Mouse (Mus musculus) hindbrain, embryonic 14.5 days (tissue): ENCODE measurements around the gene Btbd18. TPM values are rescaled to one million over a fixed set of nuclear protein-coding genes. Genes with fewer than 3 reads are reported as not detected.
"Not testable (repeated sequence)": the region's sequence is repeated elsewhere in the genome, so short reads cannot be mapped to it uniquely, and the experiment has no call there.

ENCODE experiments used
- ATAC-seq: fragments of 200-750 bp; cut with Nextera tagmentation; 2 replicates; pipeline ENCODE4 v1.8.0; 2017; ENCODE audit warnings: moderate number of reproducible peaks, mild to moderate bottlenecking, moderate TSS enrichment, moderate library complexity; ENCODE audit not compliant: low FRiP score
- DNase-seq: peaks from one replicate; pipeline ENCODE4 v3.0.0-alpha.2; 2015; ENCODE audit warnings: low spot score
- H3K27ac ChIP-seq: fragments of 300-500 bp; sonication (generic); 2 replicates; pipeline ENCODE4 v1.5.1; 2014; ENCODE audit warnings: mild to moderate bottlenecking, moderate library complexity
- H3K27me3 ChIP-seq: fragments of 300-500 bp; sonication (generic); 2 replicates; pipeline ENCODE4 v1.6.1; 2014; ENCODE audit warnings: mild to moderate bottlenecking, low read length, mixed read lengths; ENCODE audit not compliant: control insufficient read depth, insufficient read depth
- H3K36me3 ChIP-seq: fragments of 300-500 bp; sonication (generic); replicated peaks from 2 replicates; pipeline ENCODE4 v1.6.1; 2014; ENCODE audit not compliant: control insufficient read depth, insufficient read depth
- H3K4me1 ChIP-seq: fragments of 300-500 bp; sonication (generic); replicated peaks from 2 replicates; pipeline ENCODE4 v1.6.1; 2014; ENCODE audit warnings: antibody characterized with exemption, low read length, mixed read lengths; ENCODE audit not compliant: control insufficient read depth, insufficient read depth
- H3K4me2 ChIP-seq: fragments of 300-500 bp; sonication (generic); replicated peaks from 2 replicates; pipeline ENCODE4 v1.6.1; 2014; ENCODE audit warnings: mild to moderate bottlenecking, moderate library complexity
- H3K4me3 ChIP-seq: fragments of 300-500 bp; sonication (generic); replicated peaks from 2 replicates; pipeline ENCODE4 v1.5.1; 2014; ENCODE audit warnings: mild to moderate bottlenecking, low read length
- H3K9ac ChIP-seq: fragments of 300-500 bp; sonication (generic); 2 replicates; pipeline ENCODE4 v1.6.1; 2014
- H3K9me3 ChIP-seq: fragments of 300-500 bp; sonication (generic); 2 replicates; pipeline ENCODE4 v1.6.1; 2016; ENCODE audit warnings: low read length; ENCODE audit not compliant: control insufficient read depth
- WGBS: fragments of 180-500 bp; shearing (Covaris S2); extraction: QIAGEN DNeasy Blood & Tissue Kit; methylation state at CpG from one replicate; pipeline ENCODE4 v1.1.7; 2014; 5-methylcytosine and 5-hydroxymethylcytosine counted together
- polyA plus RNA-seq: library from polyadenylated mRNA; unstranded; fragments of >200 nt; fragmentation: Nextera tagmentation; extraction: Ambion mirVana; gene quantifications from 2 replicates; pipeline ENCODE4 v1.2.1, GENCODE M21; 2014

Gene Btbd18
- polyA plus RNA-seq, 1 experiment from 2014 or later, result 0.16 TPM

- no peak overlapping the region for H3K9ac ChIP-seq
- H3K36me3 ChIP-seq, result no peaks in the 10 kb centered on the region; the same call in 1 of the 2 replicates
- WGBS, result 19% methylated on average over 2 of the region's 2 CpGs
- H3K4me2 ChIP-seq, result no peak overlapping the region
- H3K27ac ChIP-seq, result no peak overlapping the region
- no peaks in the 10 kb centered on the region for H3K27me3 ChIP-seq
- H3K9me3 ChIP-seq, result no peaks in the 10 kb centered on the region
- no peak for ATAC-seq
- no peak overlapping the region for H3K4me3 ChIP-seq
- no peaks in the 10 kb centered on the region for H3K4me1 ChIP-seq
- DNase-seq, result no peak
Observed at GRCm38 (mm10) chr2:84662866-84663265, 4.0 kb downstream of the Btbd18 start.

GRCm38 (mm10) chr2:84666081-84666480 is 7.2 kb downstream of the Btbd18 start:
- H3K36me3 ChIP-seq, result no peaks in the 10 kb centered on the region; the same call in 1 of the 2 replicates
- H3K4me2 ChIP-seq, result no peak overlapping the region
- H3K9ac ChIP-seq, result no peak overlapping the region
- peaks cover 10% of the 10 kb centered on the region for H3K4me1 ChIP-seq
- no peak overlapping the region for H3K4me3 ChIP-seq
- H3K9me3 ChIP-seq, result no peaks in the 10 kb centered on the region
- H3K27ac ChIP-seq, result no peak overlapping the region
- DNase-seq (no peak), ATAC-seq (no peak)
- no peaks in the 10 kb centered on the region for H3K27me3 ChIP-seq
- 68% methylated on average over 12 of the region's 12 CpGs for WGBS

- Histone ChIP-seq H3K36me3 (peaks cover 26% of the 10 kb centered on the region), H3K27ac (peak overlapping the region; percentile 85), H3K9me3 (no peaks in the 10 kb centered on the region), H3K27me3 (no peaks in the 10 kb centered on the region), H3K4me2 (peak overlapping the region; percentile 65), H3K4me3 (peak overlapping the region; percentile 70), H3K4me1 (peaks cover 10% of the 10 kb centered on the region), H3K9ac (peak overlapping the region; percentile 80)
- WGBS, result 3% methylated on average over 39 of the region's 39 CpGs
- DNase-seq (no peak), ATAC-seq (peak; percentile 79)
Observed at GRCm38 (mm10) chr2:84669828-84670568, 11.1 kb downstream of the Btbd18 start.

DNA sequence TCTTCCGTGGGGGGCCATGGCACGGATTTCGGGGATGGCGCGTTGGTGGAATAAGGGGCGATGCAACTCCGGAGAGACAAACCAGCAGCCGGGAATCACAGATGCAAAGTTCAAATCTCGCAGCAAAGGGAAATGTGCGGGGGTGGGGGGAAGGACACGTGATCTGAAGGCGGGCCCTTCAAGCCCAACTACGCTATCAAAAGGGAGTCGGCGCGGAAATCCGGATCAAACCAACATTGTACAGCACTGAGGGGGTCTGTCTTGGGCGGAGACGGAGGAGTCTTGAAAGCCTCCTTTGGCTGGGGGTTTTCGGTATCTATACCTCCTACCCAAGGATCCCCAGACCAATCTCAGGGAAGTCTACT is 11.7 kb downstream of the Btbd18 start, which contains the start of gene Selenoh:
TSS of gene Selenoh (minus strand) at position 202 of the 365 bp plus-strand sequence.
- DNase-seq, result peak; percentile 94
- Histone ChIP-seq H3K4me1 (peaks cover 10% of the 10 kb centered on the region), H3K27me3 (no peaks in the 10 kb centered on the region), H3K4me2 (peak within 1 kb of the TSS; percentile 65), H3K4me3 (peak within 1 kb of the TSS; percentile 70), H3K27ac (peak within 1 kb of the TSS; percentile 86), H3K36me3 (peaks cover 32% of the 10 kb centered on the region), H3K9me3 (no peaks in the 10 kb centered on the region), H3K9ac (peak within 1 kb of the TSS; percentile 80)
- ATAC-seq, result peak; percentile 98
- WGBS, result 0% methylated on average over 20 of the region's 20 CpGs

DNA sequence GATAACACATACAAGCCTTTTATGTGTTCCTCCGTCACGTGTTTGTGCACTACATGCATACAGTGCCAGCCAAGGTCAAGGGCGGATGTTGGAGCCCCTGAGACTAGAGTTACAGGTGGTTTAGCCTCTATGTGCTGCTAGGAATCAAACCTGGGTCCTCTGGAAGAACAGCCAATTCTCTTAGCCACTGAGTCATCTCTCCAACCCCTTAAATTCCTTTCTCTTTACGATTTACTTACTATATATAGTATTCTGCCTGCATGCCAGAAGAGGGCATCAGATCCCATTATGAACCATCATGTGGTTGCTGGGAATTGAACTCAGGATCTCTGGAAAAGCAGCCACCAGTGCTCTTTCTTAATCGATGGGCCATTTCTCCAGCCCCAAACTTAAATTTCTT is 12.7 kb downstream of the Btbd18 start:
- not testable (repeated sequence) for DNase-seq, H3K27me3 ChIP-seq, ATAC-seq, H3K9me3 ChIP-seq
- peak overlapping the region; percentile 70; the same call in 1 of the 2 replicates for H3K4me3 ChIP-seq
- peak overlapping the region; percentile 86; the same call in 1 of the 2 replicates for H3K27ac ChIP-seq
- H3K4me1 ChIP-seq, result peaks cover 17% of the 10 kb centered on the region
- peak overlapping the region; percentile 65 for H3K4me2 ChIP-seq
- peak overlapping the region; percentile 80; the same call in 1 of the 2 replicates for H3K9ac ChIP-seq
- 70% methylated on average over 4 of the region's 5 CpGs for WGBS
- peaks cover 39% of the 10 kb centered on the region for H3K36me3 ChIP-seq

DNA sequence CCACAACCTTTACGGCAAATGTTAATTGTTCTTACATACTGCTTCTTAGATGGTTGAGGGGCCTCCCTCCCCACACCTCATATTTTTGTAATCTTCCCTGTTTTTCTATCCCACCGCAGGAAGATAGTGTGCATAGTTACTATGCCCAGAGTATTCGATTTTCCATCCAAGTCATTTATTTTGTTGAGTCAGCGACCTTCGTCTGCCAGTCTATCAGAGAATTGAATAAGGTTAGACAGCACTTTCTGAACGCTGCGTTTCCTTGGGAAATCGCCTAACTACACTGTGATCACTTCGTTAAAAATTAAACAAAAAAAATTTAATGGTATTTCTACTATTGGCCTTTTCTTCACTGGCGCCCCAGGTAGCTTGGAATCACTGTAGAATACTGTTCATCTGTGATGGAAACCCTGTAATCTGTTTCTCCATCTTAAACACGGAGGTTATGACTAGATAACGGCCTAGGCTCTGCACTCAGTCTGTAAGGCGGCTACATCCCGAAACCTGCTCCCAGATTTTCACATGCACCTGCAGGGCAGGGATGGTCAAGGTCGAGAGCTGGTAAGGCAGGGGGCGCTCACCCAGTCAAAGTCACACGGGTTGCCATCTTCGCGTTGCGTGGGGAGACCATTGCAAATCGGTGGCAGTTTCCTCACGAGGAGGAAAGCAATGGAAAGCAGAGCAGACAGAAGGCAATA is 18.5 kb downstream of the Btbd18 start:
- DNase-seq (peak; percentile 36), ATAC-seq (peak; percentile 57)
- H3K9ac ChIP-seq, result peak overlapping the region; percentile 77

DNA sequence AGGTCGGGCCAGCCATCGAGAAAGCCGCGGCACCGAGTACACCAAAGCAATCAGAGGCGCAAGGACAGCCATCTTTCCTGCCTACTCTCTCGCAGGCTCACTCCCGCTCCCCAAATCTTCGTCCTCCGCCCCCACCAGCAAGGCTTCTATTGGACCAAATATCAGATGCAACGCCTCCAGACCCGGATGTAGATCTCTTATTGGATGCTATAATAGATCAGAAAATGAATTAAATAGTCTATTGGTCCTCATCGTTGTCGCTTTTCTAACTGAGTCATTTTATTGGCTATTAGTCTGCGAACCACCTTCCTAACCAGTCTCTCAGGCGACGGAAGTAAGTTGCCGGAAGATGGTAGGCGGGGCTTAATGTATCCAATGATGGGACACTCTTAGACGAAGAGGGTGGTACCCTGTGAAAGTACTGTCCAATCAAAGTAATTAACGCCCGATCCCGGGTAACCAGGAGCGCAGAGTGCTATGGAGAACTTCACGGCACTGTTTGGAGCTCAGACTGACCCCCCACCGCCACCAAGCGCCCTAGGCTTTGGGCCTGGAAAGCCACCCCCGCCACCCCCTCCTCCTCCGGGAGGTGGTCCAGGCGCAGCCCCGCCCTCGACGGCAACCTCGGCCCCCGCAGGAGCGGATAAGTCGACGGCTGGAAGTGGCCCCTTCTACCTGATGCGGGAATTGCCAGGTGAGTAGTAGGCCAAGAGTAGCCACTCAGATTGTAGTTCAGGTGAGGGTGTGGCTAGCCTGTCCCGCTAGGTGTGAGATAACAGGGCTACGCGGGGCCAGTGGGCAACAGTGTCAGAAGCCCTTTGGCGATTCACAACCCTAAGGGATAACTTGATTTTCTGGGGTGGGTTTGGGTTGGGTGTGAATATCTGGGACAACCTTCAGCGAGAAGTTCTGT is 19.3 kb downstream of the Btbd18 start, which contains the start of the genes Gm28635 and Med19:
TSS of gene Gm28635 (minus strand) at position 74 of the 913 bp plus-strand sequence.
TSS of gene Med19 (plus strand) at position 435 of the 913 bp plus-strand sequence.
- H3K36me3 ChIP-seq, result peaks cover 30% of the 10 kb centered on the region
- WGBS, result under 1% methylated on average over 44 of the region's 44 CpGs
- DNase-seq, result peak; percentile 99

More for the DNA sequence above, 18.5 kb downstream of the Btbd18 start:
- Histone ChIP-seq H3K4me1 (peaks cover 22% of the 10 kb centered on the region), H3K4me2 (peak overlapping the region; percentile 82), H3K27ac (peak overlapping the region; percentile 84), H3K4me3 (peak overlapping the region; percentile 94), H3K27me3 (no peaks in the 10 kb centered on the region), H3K36me3 (peaks cover 38% of the 10 kb centered on the region), H3K9me3 (no peaks in the 10 kb centered on the region)
- 9% methylated on average over 22 of the region's 22 CpGs for WGBS

GRCm38 (mm10) chr2:84679016-84679415 is 20.1 kb downstream of the Btbd18 start, which contains the start of gene Tmx2:
Gene Tmx2 (minus strand): TSS chr2:84679140.
- H3K27ac ChIP-seq, result peak within 1 kb of the TSS; percentile 27; the same call in 1 of the 2 replicates
- peak within 1 kb of the TSS; percentile 94 for H3K4me3 ChIP-seq
- H3K4me1 ChIP-seq, result peaks cover 22% of the 10 kb centered on the region
- H3K9me3 ChIP-seq, result no peaks in the 10 kb centered on the region
- H3K36me3 ChIP-seq, result peaks cover 23% of the 10 kb centered on the region
- DNase-seq (no peak), ATAC-seq (no peak)
- whole genome bisulfite sequencing, result 23% methylated on average over 8 of the region's 8 CpGs
- peak within 1 kb of the TSS; percentile 79 for H3K4me2 ChIP-seq
- peak within 1 kb of the TSS; percentile 82 for H3K9ac ChIP-seq
- no peaks in the 10 kb centered on the region for H3K27me3 ChIP-seq

More for the DNA sequence above, 19.3 kb downstream of the Btbd18 start, which contains the start of the genes Gm28635 and Med19:
- H3K4me3 ChIP-seq, result peak within 1 kb of the TSS; percentile 94
- no peaks in the 10 kb centered on the region for H3K9me3 ChIP-seq
- peak; percentile 100 for ATAC-seq
- H3K27me3 ChIP-seq, result no peaks in the 10 kb centered on the region
- peaks cover 22% of the 10 kb centered on the region for H3K4me1 ChIP-seq
- H3K4me2 ChIP-seq, result peak within 1 kb of the TSS; percentile 82
- H3K27ac ChIP-seq, result peak within 1 kb of the TSS; percentile 84
- H3K9ac ChIP-seq, result peak within 1 kb of the TSS; percentile 82
